Mouse (Mus musculus) C2C12 (cell line): ENCODE measurements around the gene Npb.

Source experiments
- CTCF ChIP-seq: IDR thresholded peaks from one replicate; pipeline ENCODE4 v1.5.1; 2011; ENCODE audit not compliant: control insufficient read depth, insufficient read depth, insufficient read length
- MYOD1 ChIP-seq: IDR thresholded peaks from one replicate; pipeline ENCODE4 v1.6.1; 2011; ENCODE audit warnings: low read depth; ENCODE audit not compliant: control insufficient read depth, insufficient read length

DNA sequence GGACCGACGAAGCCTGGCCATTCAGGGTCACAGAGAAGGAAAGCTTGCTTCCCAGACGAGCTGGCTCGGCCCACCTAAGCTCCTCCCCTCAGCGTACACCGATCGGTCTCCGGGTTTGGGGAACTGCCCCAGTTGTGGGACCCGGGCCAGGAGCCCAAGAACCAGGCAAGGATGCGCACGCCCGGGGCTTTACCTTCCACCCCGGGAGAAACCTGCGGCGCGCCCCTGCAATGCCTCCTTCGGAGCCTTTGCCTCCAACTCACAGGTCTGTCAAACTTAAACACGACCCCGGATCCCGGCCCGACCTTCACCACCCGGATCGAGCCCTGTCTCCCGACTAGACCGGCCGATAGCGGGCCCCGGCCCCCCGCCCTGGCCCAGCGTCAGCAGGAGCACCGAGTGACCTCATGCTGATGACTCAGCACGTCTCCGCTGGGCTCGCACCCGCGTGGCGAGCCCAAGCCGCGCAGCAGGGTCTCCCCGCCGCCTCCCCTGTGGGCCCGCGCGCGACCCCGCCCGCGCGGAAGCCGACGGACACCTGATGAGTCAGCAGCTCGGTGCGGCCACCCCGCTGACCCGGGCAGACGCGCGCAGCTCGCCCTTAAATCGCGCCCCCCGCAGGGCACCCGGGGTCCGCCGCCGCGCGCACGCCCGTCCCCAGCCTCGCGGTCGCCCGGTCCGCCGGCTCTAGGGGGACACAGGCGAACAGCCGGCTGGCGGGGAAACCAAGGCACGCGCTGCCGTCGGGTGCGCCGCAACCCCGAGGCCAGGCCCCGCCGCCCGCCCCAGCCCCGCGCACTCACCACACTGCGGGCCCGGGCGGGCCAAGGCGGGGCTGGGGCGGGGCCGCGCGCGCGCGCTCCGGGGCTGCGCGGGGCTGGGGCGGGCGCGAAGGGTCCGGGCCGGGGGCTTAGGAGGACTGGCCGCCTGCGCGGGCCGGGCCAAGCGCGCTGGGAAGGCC is 24.6 kb downstream of the Npb start:
- TF ChIP-seq CTCF: peak; percentile 30
- no peak for TF ChIP-seq MYOD1
